ENCODE assay signal across 25 mouse cellular contexts in genomic region chr6:115200753-115201152, GRCm38 (mm10). TPM values are rescaled to one million over a fixed set of nuclear protein-coding genes. Genes with fewer than 3 reads are reported as not detected.
"Had no signal": no experiment of that assay in that cellular context is flagged by ENCODE, and none has a peak within 500 bp of the region (broad histone marks: within the 10 kb centered on the region; RNA-seq: fewer than 3 reads in every experiment).

No protein-coding gene starts in this region.

- DNase-seq: liver, postnatal 0 days; lung, adult 2 months; lung, postnatal 10 days; lung, postnatal 4 days; midbrain, embryonic 14.5 days; retina, postnatal 1 day; right cerebral cortex, adult 18-20 months; right cerebral cortex, postnatal 25 days; right cerebral cortex, postnatal 4 days; spleen, adult 18-20 months; thymus, adult 18-20 months; thymus, postnatal 14 days; thymus, postnatal 36 days had no signal

- H3K27me3 ChIP-seq: liver, embryonic 15.5 days; lung, embryonic 15.5 days; midbrain, embryonic 12.5 days; neural tube, embryonic 12.5 days had no signal

- H3K36me3 ChIP-seq: liver, embryonic 15.5 days; lung, embryonic 15.5 days; midbrain, embryonic 10.5 days; midbrain, embryonic 12.5 days; neural tube, embryonic 12.5 days had no signal

- H3K9me3 ChIP-seq: liver, embryonic 15.5 days; lung, embryonic 15.5 days; megakaryocyte, embryonic 14.5 days; midbrain, embryonic 10.5 days; midbrain, embryonic 12.5 days; neural tube, embryonic 12.5 days had no signal

- H3K9ac ChIP-seq: liver, embryonic 15.5 days; liver, postnatal 0 days; lung, embryonic 15.5 days; midbrain, embryonic 12.5 days; neural tube, embryonic 12.5 days had no signal

- ATAC-seq: liver, postnatal 0 days; midbrain, embryonic 16.5 days had no signal

- H3K27ac ChIP-seq: liver, embryonic 15.5 days; lung, embryonic 15.5 days; midbrain, embryonic 10.5 days; midbrain, embryonic 12.5 days; neural tube, embryonic 12.5 days had no signal

- H3K4me2 ChIP-seq: liver, embryonic 15.5 days; lung, embryonic 15.5 days; midbrain, embryonic 12.5 days; neural tube, embryonic 12.5 days had no signal

- H3K4me3 ChIP-seq: liver, embryonic 15.5 days; lung, embryonic 15.5 days; megakaryocyte, embryonic 14.5 days; midbrain, embryonic 10.5 days; midbrain, embryonic 12.5 days; neural tube, embryonic 12.5 days had no signal

- H3K4me1 ChIP-seq: liver, embryonic 15.5 days; lung, embryonic 15.5 days; megakaryocyte, embryonic 14.5 days; midbrain, embryonic 10.5 days; midbrain, embryonic 12.5 days; neural tube, embryonic 12.5 days had no signal

RNA-seq across cellular contexts. Expression of gene Gm17482, which starts 26.4 kb away (rescaled TPM):
- polyA plus RNA-seq: liver, embryonic 15.5 days; liver, postnatal 0 days; lung, adult 2 months; lung, embryonic 15.5 days; midbrain, embryonic 10.5 days; midbrain, embryonic 12.5 days; midbrain, embryonic 14.5 days; midbrain, embryonic 16.5 days; neural tube, embryonic 12.5 days; neural tube, embryonic 14.5 days; small intestine, adult 2 months; stomach, embryonic 14.5 days; stomach, embryonic 16.5 days; thymus, postnatal 0 days had no signal

RNA-seq across cellular contexts. Expression of gene Timp4, which starts 51.3 kb away (rescaled TPM):
- polyA plus RNA-seq: liver, postnatal 0 days had no signal
